8 mouse cellular contexts compared by ENCODE assay signal in the genomic region with DNA sequence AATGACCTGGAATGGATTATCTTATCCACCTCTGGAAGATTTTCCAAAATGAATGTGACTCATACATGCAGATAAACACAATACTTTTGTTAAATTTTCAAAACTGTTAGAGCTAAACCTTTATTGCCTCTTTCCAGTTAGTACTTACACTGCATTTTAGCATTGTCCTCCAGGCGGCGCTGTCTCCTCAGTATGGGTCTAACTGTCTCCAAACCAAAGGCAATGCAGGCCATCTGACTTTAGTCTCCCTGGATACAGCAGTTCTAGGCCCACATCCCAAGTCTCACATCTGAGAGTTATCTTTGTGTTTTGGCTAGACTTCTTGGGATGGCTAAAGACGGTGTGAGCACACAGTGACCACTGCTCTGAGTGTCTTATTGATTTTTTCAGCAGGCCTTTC.
DNase-seq lines count a peak whose midpoint lies in the region; ATAC-seq and TF ChIP-seq lines count a peak whose summit lies in the region.

No protein-coding gene starts in this region.

- H3K27ac ChIP-seq in hindbrain, embryonic 14.5 days, result no peak overlapping the region
- no peak overlapping the region for H3K27ac ChIP-seq in hindbrain, embryonic 16.5 days (ENCODE audit: low read depth, low read length)
- no peak overlapping the region for H3K27ac ChIP-seq in forebrain, embryonic 12.5 days
- H3K27ac ChIP-seq in stomach, postnatal 0 days (replicated peaks), result no peak overlapping the region

- H3K27me3 ChIP-seq in hindbrain, embryonic 14.5 days (ENCODE audit: control insufficient read depth, insufficient read depth, low read length), result no peaks in the 10 kb centered on the region
- H3K27me3 ChIP-seq in hindbrain, embryonic 16.5 days (replicated peaks; ENCODE audit: control insufficient read depth, insufficient read depth, low read length), result no peaks in the 10 kb centered on the region
- H3K27me3 ChIP-seq in forebrain, embryonic 12.5 days, result no peaks in the 10 kb centered on the region
- no peaks in the 10 kb centered on the region for H3K27me3 ChIP-seq in stomach, postnatal 0 days (ENCODE audit: control insufficient read depth, insufficient read depth, low read length)

- intact Hi-C loops in left cerebral cortex, postnatal 10 days (cut with DNase I), result loop anchor here (10.0 kb wide), 1 partner anchor 529 kb away; no protein-coding TSS in a partner anchor

- no peak for TF ChIP-seq EP300 in stomach, postnatal 0 days (optimal IDR thresholded peaks at IDR 0.05)

- WGBS in hindbrain, embryonic 14.5 days, result 22% methylated on average over 3 of the region's 3 CpGs
- WGBS in hindbrain, embryonic 16.5 days, result 20% methylated on average over 3 of the region's 3 CpGs
- WGBS in forebrain, embryonic 12.5 days, result 27% methylated on average over 3 of the region's 3 CpGs
- WGBS in stomach, postnatal 0 days, result 10% methylated on average over 3 of the region's 3 CpGs

- peak; percentile 44; the same call in 1 of the 2 replicates for ATAC-seq in hindbrain, embryonic 14.5 days (ENCODE audit: low FRiP score)
- ATAC-seq in hindbrain, embryonic 16.5 days, result no peak
- ATAC-seq in forebrain, embryonic 12.5 days (ENCODE audit: low FRiP score), result peak; percentile 61; the same call in 1 of the 2 replicates
- peak; percentile 66 to 71; a peak in 3 of 4 replicates for ATAC-seq in hematopoietic stem cell, adult 5-6 weeks (replicated peaks in 1 of 2; ENCODE audit: insufficient read depth in 1 of 2, low FRiP score in 2 of 2, low TSS enrichment in 1 of 2, low read depth in 1 of 2, poor library complexity in 2 of 2, severe bottlenecking in 2 of 2)
- no peak for ATAC-seq in stomach, postnatal 0 days (ENCODE audit: low FRiP score, low TSS enrichment)

- H3K9ac ChIP-seq in hindbrain, embryonic 14.5 days, result no peak overlapping the region
- no peak overlapping the region for H3K9ac ChIP-seq in hindbrain, embryonic 16.5 days (ENCODE audit: low read depth, low read length)
- H3K9ac ChIP-seq in forebrain, embryonic 12.5 days, result no peak overlapping the region
- no peak overlapping the region for H3K9ac ChIP-seq in stomach, postnatal 0 days (ENCODE audit: low read length)

- no peaks in the 10 kb centered on the region for H3K36me3 ChIP-seq in hindbrain, embryonic 14.5 days (replicated peaks; ENCODE audit: control insufficient read depth, insufficient read depth)
- no peaks in the 10 kb centered on the region for H3K36me3 ChIP-seq in hindbrain, embryonic 16.5 days (ENCODE audit: control insufficient read depth, insufficient read depth, low read length)
- no peaks in the 10 kb centered on the region for H3K36me3 ChIP-seq in forebrain, embryonic 12.5 days (replicated peaks)
- H3K36me3 ChIP-seq in stomach, postnatal 0 days (ENCODE audit: control insufficient read depth, insufficient read depth, low read length), result no peaks in the 10 kb centered on the region

- no peak overlapping the region for H3K4me3 ChIP-seq in hindbrain, embryonic 14.5 days (replicated peaks; ENCODE audit: low read length)
- no peak overlapping the region for H3K4me3 ChIP-seq in hindbrain, embryonic 16.5 days (ENCODE audit: low read length)
- no peak overlapping the region for H3K4me3 ChIP-seq in forebrain, embryonic 12.5 days (replicated peaks)
- H3K4me3 ChIP-seq in stomach, postnatal 0 days (ENCODE audit: low read depth, low read length), result no peak overlapping the region

- H3K9me3 ChIP-seq in hindbrain, embryonic 14.5 days (ENCODE audit: control insufficient read depth, low read length), result no peaks in the 10 kb centered on the region
- no peaks in the 10 kb centered on the region for H3K9me3 ChIP-seq in hindbrain, embryonic 16.5 days (ENCODE audit: control insufficient read depth, low read length)
- no peaks in the 10 kb centered on the region for H3K9me3 ChIP-seq in forebrain, embryonic 12.5 days
- H3K9me3 ChIP-seq in stomach, postnatal 0 days (ENCODE audit: control insufficient read depth, low read length), result no peaks in the 10 kb centered on the region

- peak; percentile 89 for TF ChIP-seq CTCF in stomach, postnatal 0 days (IDR thresholded peaks at IDR 0.05; ENCODE audit: low read depth)

- DNase-seq in hindbrain, embryonic 14.5 days (ENCODE audit: low spot score), result peak; percentile 77
- DNase-seq in brain, adult 2 months (ENCODE audit: low read depth, low spot score), result peak; percentile 88
- DNase-seq in left cerebral cortex, postnatal 10 days (ENCODE audit: extremely low spot score in 1 of 2, low spot score in 2 of 2), result peak; percentile 46 to 76
- peak; percentile 3 to 64 for DNase-seq in natural killer cell, adult 2 months (ENCODE audit: low spot score in 2 of 2)
- DNase-seq in stomach, postnatal 0 days (ENCODE audit: low spot score), result peak; percentile 68

- no peaks in the 10 kb centered on the region for H3K4me1 ChIP-seq in hindbrain, embryonic 14.5 days (replicated peaks; ENCODE audit: control insufficient read depth, insufficient read depth, low read length)
- no peaks in the 10 kb centered on the region for H3K4me1 ChIP-seq in hindbrain, embryonic 16.5 days (ENCODE audit: control insufficient read depth, insufficient read depth, low read depth, low read length)
- no peaks in the 10 kb centered on the region for H3K4me1 ChIP-seq in forebrain, embryonic 12.5 days
- H3K4me1 ChIP-seq in stomach, postnatal 0 days (replicated peaks; ENCODE audit: control insufficient read depth, insufficient read depth), result no peaks in the 10 kb centered on the region

- H3K4me2 ChIP-seq in hindbrain, embryonic 14.5 days (replicated peaks), result no peak overlapping the region
- no peak overlapping the region for H3K4me2 ChIP-seq in hindbrain, embryonic 16.5 days (ENCODE audit: low read length)
- no peak overlapping the region for H3K4me2 ChIP-seq in forebrain, embryonic 12.5 days
- no peak overlapping the region for H3K4me2 ChIP-seq in stomach, postnatal 0 days (replicated peaks; ENCODE audit: low read depth)

Comparison
In these comparisons a context has a peak if more than half of its experiments do, and no peak if none do; other contexts are left out.
1. ATAC-seq: peak in hindbrain, embryonic 14.5 days (single experiment), forebrain, embryonic 12.5 days (single experiment) and hematopoietic stem cell, adult 5-6 weeks (2 of 2); none in hindbrain, embryonic 16.5 days (single experiment) and stomach, postnatal 0 days (single experiment).
2. DNase-seq: peak in every context shown above with its lines; median percentile 88 in brain, adult 2 months; 77 in hindbrain, embryonic 14.5 days; 68 in stomach, postnatal 0 days; 61 in left cerebral cortex, postnatal 10 days; 34 in natural killer cell, adult 2 months.